Mouse (Mus musculus) embryonic facial prominence, embryonic 10.5 days (tissue): ENCODE measurements around the gene Scarf2. TPM values are rescaled to one million over a fixed set of nuclear protein-coding genes. Genes with fewer than 3 reads are reported as not detected.

Experiments used
- DNase-seq: peaks from one replicate; pipeline ENCODE4 v3.0.0-alpha.2; 2017; ENCODE audit warnings: low spot score
- H3K27ac ChIP-seq: fragments of 300-500 bp; sonication (generic); replicated peaks from 2 replicates; pipeline ENCODE4 v1.5.1; 2016; ENCODE audit warnings: mild to moderate bottlenecking
- H3K27me3 ChIP-seq: fragments of 300-500 bp; sonication (generic); replicated peaks from 2 replicates; pipeline ENCODE4 v1.6.1; 2016; ENCODE audit warnings: low read depth, mild to moderate bottlenecking; ENCODE audit not compliant: poor library complexity, severe bottlenecking
- H3K36me3 ChIP-seq: fragments of 300-500 bp; sonication (generic); replicated peaks from 2 replicates; pipeline ENCODE4 v1.6.1; 2016; ENCODE audit warnings: mild to moderate bottlenecking, moderate library complexity
- H3K4me1 ChIP-seq: fragments of 300-500 bp; sonication (generic); 2 replicates; pipeline ENCODE4 v1.6.1; 2016
- H3K4me3 ChIP-seq: fragments of 300-500 bp; sonication (generic); 2 replicates; pipeline ENCODE4 v1.5.1; 2016; ENCODE audit warnings: mild to moderate bottlenecking, moderate library complexity
- H3K9me3 ChIP-seq: fragments of 300-500 bp; sonication (generic); 2 replicates; pipeline ENCODE4 v1.6.1; 2016; ENCODE audit warnings: mild to moderate bottlenecking
- WGBS: fragments of 180-500 bp; shearing (Covaris S2); methylation state at CpG from one replicate; pipeline ENCODE4 v1.1.7; 2016; 5-methylcytosine and 5-hydroxymethylcytosine counted together
- polyA plus RNA-seq: library from polyadenylated mRNA; unstranded; fragments of >200 nt; fragmentation: Nextera tagmentation; extraction: Ambion mirVana; gene quantifications from 2 replicates; pipeline ENCODE4 v1.2.1, GENCODE M21; 2016

Scarf2 gene
- polyA plus RNA-seq, 1 experiment from 2014 or later, result 10.5 TPM

DNA sequence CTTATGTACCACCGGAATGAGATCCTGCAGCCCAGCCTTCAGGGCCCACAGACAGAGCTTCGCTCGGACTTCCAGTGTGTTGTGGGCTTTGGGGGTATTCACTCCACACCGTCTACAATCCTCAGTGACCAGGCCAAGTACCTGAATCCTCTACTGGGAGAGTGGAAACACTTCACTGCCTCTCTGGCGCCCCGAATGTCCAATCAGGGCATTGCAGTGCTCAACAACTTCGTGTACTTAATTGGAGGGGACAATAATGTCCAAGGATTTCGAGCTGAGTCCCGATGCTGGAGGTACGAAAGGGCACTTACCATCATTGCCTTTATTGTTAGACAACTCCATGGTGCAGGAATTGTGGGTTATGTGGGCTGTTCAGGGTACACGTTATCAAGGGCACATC, 20.3 kb upstream of the Scarf2 start:
- H3K4me3 ChIP-seq, result no peak overlapping the region
- no peak overlapping the region for H3K27ac ChIP-seq
- peak; percentile 45 for DNase-seq
- no peaks in the 10 kb centered on the region for H3K27me3 ChIP-seq
- H3K4me1 ChIP-seq, result no peaks in the 10 kb centered on the region
- H3K36me3 ChIP-seq, result peaks cover 92% of the 10 kb centered on the region
- no peaks in the 10 kb centered on the region for H3K9me3 ChIP-seq
- 67% methylated on average over 11 of the region's 11 CpGs for WGBS

DNA sequence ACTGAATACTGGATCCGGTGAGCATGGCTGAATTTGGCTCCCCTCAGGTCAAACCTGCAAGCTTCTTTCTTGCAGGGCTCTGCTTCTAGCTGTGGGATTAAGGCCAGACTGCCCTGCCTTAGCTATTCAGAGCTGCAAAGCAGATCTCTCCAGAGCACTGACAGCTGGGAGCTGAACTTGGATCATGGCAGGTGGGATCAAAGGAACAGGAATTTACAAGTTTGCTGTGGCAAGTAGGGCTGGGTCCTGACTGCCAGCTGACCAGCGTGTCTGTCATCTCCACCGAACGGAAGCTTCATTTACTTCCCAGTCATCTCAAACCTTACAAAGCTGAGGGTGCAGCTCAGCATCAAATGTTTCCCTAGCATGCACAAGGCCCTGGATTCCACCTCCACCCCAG, 18.9 kb upstream of the Scarf2 start:
- H3K4me1 ChIP-seq, result no peaks in the 10 kb centered on the region
- H3K36me3 ChIP-seq, result peaks cover 95% of the 10 kb centered on the region
- no peaks in the 10 kb centered on the region for H3K27me3 ChIP-seq
- no peak overlapping the region for H3K4me3 ChIP-seq
- 85% methylated on average over 4 of the region's 4 CpGs for WGBS
- no peak overlapping the region for H3K27ac ChIP-seq
- H3K9me3 ChIP-seq, result no peaks in the 10 kb centered on the region
- no peak for DNase-seq

DNA sequence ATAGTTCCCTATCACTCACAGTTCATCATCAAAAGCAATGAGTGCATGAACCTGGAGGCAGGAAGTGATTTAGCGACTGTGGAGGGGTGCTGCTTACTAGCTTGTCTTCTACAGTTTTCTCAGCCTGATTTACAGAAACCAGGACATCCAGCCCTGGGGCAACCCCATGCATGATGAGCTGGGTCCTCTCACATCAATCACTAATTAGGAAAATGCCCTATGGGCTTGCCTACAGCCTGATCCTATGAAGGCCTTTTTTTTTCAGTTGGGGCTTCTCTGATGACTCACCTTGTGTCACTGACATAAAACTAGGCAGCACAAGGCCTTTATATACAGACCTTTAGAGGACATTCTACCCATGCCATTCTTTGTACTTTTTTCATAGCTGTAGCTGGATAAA, 17.4 kb upstream of the Scarf2 start:
- Histone ChIP-seq H3K4me3 (no peak overlapping the region), H3K27me3 (no peaks in the 10 kb centered on the region), H3K27ac (no peak overlapping the region), H3K9me3 (no peaks in the 10 kb centered on the region), H3K36me3 (peaks cover 97% of the 10 kb centered on the region), H3K4me1 (no peaks in the 10 kb centered on the region)
- no peak for DNase-seq
- WGBS, result 81% methylated on average over 1 of the region's 1 CpGs

DNA sequence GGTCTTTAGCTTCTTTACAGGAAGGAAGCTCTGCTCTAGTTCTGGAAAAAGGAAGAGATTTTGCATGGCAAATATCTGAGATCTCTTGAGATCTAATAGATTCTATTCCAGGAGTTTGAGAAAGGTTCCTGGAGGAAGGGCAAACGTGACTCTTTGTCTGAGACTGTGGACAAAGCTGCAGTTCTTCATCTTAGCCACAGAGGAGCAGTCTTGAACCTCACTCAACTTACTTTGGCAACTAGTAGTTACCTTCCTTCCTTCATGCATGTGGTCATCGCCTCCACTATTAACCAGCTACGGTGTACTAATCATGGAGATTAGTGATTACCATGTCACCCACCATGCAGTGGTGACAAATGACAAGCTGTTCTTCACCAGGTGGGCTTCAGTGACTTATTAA, 11.7 kb upstream of the Scarf2 start:
- Histone ChIP-seq H3K4me1 (no peaks in the 10 kb centered on the region), H3K27me3 (no peaks in the 10 kb centered on the region), H3K27ac (no peak overlapping the region), H3K9me3 (no peaks in the 10 kb centered on the region), H3K36me3 (peaks cover 99% of the 10 kb centered on the region), H3K4me3 (no peak overlapping the region)
- 62% methylated on average over 3 of the region's 3 CpGs for WGBS
- no peak for DNase-seq

DNA sequence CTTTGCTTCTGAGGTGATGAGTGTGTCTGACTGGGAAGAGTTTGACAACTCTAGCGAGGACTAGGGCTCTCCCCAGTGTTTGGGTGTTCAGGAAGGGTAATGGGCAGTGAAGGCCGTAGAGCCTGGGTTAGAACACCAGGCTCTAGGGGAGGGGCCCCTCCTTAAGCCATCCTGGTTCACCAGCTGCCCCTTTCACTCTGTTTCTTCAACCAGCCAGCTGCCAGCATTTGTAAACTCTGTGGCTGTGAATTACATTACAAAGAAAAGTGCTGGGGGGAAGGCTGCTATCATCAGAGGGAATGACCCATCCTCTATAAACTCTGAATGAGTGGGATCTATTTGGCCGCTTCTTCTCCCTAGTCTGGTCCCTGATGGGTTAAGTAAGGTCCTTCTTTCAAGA, 4.4 kb upstream of the Scarf2 start:
- 73% methylated on average over 3 of the region's 3 CpGs for WGBS
- peaks cover 21% of the 10 kb centered on the region for H3K4me1 ChIP-seq
- no peak overlapping the region for H3K27ac ChIP-seq
- no peak for DNase-seq
- no peaks in the 10 kb centered on the region for H3K9me3 ChIP-seq
- H3K4me3 ChIP-seq, result no peak overlapping the region
- peaks cover 65% of the 10 kb centered on the region for H3K36me3 ChIP-seq
- peaks cover 38% of the 10 kb centered on the region for H3K27me3 ChIP-seq

DNA sequence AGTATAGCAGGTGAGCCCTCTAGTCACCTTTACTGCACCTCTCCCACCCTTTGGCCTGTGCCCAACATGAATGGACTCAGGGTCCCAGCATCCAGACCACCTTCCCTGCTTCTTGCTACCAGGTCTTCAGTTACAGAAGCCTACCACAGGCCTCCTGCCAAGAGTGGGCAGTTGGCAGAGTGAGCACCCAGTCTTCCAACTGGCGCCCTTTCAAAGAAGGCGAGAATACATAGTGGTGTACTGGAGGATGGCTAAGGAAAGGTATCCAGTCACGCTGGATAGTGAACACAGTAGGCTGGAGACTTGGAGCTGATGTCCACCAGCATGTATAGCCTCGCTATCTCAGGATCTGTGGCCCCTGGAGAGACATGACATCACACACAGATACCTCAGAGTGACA, 3.0 kb upstream of the Scarf2 start:
- H3K36me3 ChIP-seq, result peaks cover 52% of the 10 kb centered on the region
- no peak overlapping the region for H3K27ac ChIP-seq
- DNase-seq, result no peak
- H3K4me1 ChIP-seq, result peaks cover 34% of the 10 kb centered on the region
- no peaks in the 10 kb centered on the region for H3K9me3 ChIP-seq
- H3K27me3 ChIP-seq, result peaks cover 51% of the 10 kb centered on the region
- H3K4me3 ChIP-seq, result no peak overlapping the region
- WGBS, result 87% methylated on average over 4 of the region's 4 CpGs

DNA sequence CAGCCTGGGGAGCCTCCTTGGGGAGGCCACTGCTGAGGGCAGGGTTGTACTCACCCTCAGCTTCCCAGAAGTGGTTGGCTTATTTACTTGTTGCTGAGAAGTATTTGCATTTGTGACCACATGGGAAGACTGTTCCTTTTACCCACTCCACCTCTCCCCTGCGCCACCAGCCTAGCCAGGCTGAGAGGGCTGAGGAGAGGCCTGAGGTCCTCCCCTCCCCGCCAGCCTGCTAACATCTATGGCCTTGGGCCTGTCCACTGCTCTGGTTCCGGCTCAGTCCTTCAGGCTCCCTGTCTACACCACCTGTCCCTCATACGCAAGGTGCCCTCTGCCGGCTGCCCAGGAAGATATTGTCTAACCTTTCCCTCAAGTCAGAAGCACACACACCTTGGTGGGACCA, 1.4 kb upstream of the Scarf2 start:
- H3K27me3 ChIP-seq, result peaks cover 67% of the 10 kb centered on the region
- WGBS, result 61% methylated on average over 5 of the region's 5 CpGs
- H3K4me1 ChIP-seq, result peaks cover 50% of the 10 kb centered on the region
- no peaks in the 10 kb centered on the region for H3K9me3 ChIP-seq
- H3K36me3 ChIP-seq, result peaks cover 36% of the 10 kb centered on the region
- no peak for DNase-seq
- 0 out of 2 replicates have a peak overlapping the region, but pooled peaks have one; percentile 11 for H3K4me3 ChIP-seq
- H3K27ac ChIP-seq, result no peak overlapping the region

DNA sequence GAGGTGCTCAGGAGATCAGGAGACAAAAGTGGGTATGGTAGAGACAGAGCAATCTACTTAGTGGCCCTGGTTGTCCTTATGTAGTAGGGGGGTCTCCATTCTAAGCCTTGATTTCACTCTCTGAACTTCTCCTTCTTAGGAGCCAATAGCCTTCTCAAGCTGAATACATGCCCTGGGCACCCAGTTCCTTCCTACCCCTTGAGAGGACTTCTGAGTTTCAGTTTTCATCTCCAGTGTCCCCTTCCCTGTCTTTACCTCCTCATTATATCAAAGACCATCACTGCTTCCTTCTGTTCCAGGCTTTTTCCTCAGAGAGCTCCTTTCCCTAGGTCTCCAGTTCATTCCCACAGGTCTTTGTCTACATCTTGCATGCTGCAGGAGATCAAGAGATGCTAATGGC, 563 bp upstream of the Scarf2 start:
- H3K9me3 ChIP-seq, result no peaks in the 10 kb centered on the region
- H3K27me3 ChIP-seq, result peaks cover 76% of the 10 kb centered on the region
- DNase-seq, result no peak
- peaks cover 27% of the 10 kb centered on the region for H3K36me3 ChIP-seq
- peak overlapping the region; percentile 96 for H3K27ac ChIP-seq
- H3K4me1 ChIP-seq, result peaks cover 52% of the 10 kb centered on the region
- H3K4me3 ChIP-seq, result peak overlapping the region; percentile 77

DNA sequence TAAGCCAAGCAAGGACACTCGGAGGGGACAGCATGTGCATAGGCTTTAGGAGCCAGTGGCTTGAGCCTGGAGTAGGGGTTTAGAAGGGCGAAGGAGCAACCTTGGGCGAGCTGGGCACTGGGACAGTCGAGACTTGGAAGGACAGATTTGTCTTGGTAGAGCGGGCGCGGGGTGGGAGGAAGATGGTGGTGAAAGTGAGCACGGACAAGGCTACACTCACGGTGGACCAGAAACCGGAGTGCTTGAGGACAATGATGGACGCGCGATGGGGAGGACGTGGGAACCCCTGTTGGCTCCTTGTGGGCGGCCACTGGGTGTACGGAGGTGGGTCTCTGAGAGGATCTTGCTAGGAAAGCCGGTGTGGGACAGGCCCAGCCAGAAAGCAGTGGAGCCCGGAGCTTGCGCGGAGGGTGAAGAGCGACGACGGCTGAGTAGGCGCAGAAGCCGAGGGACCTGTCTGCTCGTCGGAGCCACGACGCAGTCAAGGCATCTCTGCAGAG, 780 bp downstream of the Scarf2 start:
- Histone ChIP-seq H3K36me3 (peaks cover 16% of the 10 kb centered on the region), H3K4me3 (peak overlapping the region; percentile 77), H3K4me1 (peaks cover 63% of the 10 kb centered on the region), H3K9me3 (no peaks in the 10 kb centered on the region), H3K27me3 (peaks cover 89% of the 10 kb centered on the region), H3K27ac (peak overlapping the region; percentile 96)
- whole genome bisulfite sequencing, result 2% methylated on average over 29 of the region's 29 CpGs
- DNase-seq, result peak; percentile 69

DNA sequence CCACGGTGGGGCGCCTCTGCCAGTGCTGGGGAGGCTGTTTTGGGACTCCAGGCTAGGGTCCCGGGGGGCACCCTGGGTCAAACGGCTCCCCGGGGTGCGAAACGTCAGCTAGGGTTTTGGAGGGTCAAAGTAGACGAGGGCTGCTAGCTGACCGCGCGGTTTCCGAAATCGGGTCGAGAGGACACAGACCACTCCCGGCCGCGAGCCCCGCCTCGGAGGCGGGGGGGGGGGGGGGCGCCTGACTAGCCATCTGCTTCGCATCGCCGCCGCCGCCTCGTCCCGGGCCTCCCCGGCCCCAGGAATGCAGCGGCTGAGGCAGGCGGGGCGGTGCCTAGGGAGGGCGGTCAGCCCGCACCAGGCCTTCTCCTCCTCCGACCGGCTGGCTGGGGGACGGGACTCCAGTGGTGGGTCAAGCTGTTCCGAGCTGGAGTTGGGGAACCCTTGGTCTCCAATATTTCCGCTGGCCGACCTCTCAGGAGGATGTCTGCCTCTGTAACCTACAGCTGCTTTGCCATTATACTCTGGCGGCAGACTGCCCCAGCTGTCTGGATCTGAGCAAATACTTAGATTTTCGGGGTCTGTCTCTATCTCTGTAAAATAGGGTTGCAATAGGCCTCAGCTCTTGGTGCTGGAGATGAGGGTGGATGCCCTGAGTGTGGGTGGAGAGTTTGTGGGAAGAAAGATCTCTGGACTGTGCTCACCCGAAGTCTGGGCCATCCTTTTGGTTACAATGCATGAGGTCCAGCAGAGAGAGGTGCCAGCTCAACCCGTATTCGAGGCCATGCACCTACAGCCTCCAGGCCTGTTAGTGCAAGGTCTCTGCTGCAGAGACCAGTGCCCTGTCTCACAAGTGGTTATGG, 1.5 kb downstream of the Scarf2 start:
- peak; percentile 87 for DNase-seq
- Histone ChIP-seq H3K27me3 (peaks cover 96% of the 10 kb centered on the region), H3K9me3 (no peaks in the 10 kb centered on the region), H3K4me1 (peaks cover 70% of the 10 kb centered on the region), H3K27ac (peak overlapping the region; percentile 96), H3K4me3 (peak overlapping the region; percentile 77), H3K36me3 (peaks cover 14% of the 10 kb centered on the region)
- 1% methylated on average over 45 of the region's 45 CpGs for WGBS

DNA sequence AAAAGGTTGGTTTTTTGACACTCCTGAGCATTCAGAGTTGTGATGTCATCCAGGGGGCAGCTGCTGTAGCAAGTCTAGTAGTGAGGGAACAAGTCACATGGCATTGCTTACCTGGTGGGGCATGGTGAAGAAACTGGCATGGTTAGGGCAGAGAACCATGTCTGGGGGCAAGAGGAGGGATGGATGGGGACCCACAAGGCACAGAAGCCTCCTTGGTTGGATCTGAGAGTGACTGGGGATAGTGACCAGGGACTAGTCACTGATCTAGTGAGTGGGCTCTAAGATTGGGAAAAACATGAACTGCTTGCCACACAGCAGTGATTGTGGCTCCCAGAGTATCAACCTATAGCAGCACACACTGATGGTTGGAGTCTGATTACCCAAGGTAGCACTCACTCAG, 2.5 kb downstream of the Scarf2 start:
- Histone ChIP-seq H3K9me3 (no peaks in the 10 kb centered on the region), H3K27ac (no peak overlapping the region), H3K4me3 (peak overlapping the region; percentile 77; the same call in 1 of the 2 replicates), H3K36me3 (0 out of 2 replicates have a peak, but pooled peaks cover 10% of the 10 kb centered on the region), H3K27me3 (peaks cover 99% of the 10 kb centered on the region), H3K4me1 (peaks cover 81% of the 10 kb centered on the region)
- DNase-seq, result no peak

DNA sequence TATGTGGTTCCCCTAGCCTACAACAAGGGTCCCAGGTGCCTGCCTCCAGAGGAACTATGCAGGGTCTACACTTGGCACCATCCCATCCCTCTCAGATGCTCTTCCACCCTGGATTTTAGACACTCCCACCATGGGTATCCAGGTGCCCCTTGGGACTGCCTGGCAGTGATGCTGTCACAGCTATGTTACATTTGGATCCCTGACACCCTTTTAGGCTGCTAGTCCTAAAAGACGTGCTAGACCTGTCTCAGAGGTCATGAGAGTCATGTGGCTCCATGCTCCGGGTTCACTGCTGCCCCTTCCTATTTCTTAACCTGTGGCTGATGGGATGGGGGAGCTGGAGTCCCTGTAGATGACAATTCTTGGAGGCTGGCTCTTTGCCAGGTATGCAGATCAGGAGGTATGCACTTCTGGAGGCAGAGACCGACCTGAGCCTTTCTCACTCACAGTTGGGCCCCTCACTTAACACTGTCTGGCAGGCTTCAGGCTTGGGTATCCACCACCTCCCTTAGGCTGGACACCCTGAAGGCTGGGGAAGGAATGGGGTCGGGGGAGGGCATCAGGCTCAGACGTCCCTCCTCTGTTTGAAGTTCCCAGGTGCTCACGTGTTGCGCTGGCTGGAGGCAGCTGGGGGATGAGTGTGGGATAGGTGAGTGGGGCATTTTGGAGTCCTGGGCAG, 4.8 kb downstream of the Scarf2 start:
- Histone ChIP-seq H3K27ac (no peak overlapping the region), H3K4me3 (peak overlapping the region; percentile 56; the same call in 1 of the 2 replicates), H3K27me3 (peaks cover 100% of the 10 kb centered on the region), H3K4me1 (peaks cover 91% of the 10 kb centered on the region), H3K36me3 (peaks cover 24% of the 10 kb centered on the region; the same call in 1 of the 2 replicates), H3K9me3 (no peaks in the 10 kb centered on the region)
- 7% methylated on average over 7 of the region's 7 CpGs for WGBS
- DNase-seq, result peak; percentile 23

DNA sequence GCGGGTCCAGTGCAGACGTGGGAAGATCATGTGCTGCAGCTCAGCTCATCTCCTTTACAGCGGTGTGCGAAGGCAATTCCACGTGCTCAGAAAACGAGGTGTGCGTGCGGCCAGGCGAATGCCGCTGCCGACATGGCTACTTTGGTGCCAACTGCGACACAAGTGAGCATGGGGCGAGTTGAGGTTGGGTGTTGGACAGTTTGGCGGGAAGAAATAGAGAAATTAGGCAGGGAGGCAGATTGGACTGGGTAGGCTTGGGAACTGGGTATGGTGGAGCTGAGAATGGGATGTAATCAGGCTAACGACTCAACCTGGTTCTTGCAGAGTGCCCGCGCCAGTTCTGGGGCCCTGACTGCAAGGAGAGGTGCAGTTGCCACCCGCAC, 5.4 kb downstream of the Scarf2 start:
- no peak for DNase-seq
- H3K27ac ChIP-seq, result peak overlapping the region; percentile 44; the same call in 1 of the 2 replicates
- no peaks in the 10 kb centered on the region for H3K9me3 ChIP-seq
- peaks cover 27% of the 10 kb centered on the region; the same call in 1 of the 2 replicates for H3K36me3 ChIP-seq
- H3K4me3 ChIP-seq, result peak overlapping the region; percentile 56
- 7% methylated on average over 18 of the region's 18 CpGs for WGBS
- peaks cover 99% of the 10 kb centered on the region for H3K27me3 ChIP-seq
- peaks cover 91% of the 10 kb centered on the region for H3K4me1 ChIP-seq
